Mouse (Mus musculus) testis, postnatal 14 days (tissue): Measurements from ENCODE around the gene Ptcd2.

ENCODE experiments used
- DNase-seq: peaks from one replicate; pipeline ENCODE4 v3.0.0; 2021; ENCODE audit warnings: low spot score

Ptcd2 gene

GRCm38 (mm10) chr13:99344599-99345575, at the start of gene Ptcd2, which contains the start of gene Mrps27:
TSS of gene Ptcd2 (minus strand) at chr13:99344705.
TSS of gene Mrps27 (plus strand) at chr13:99344786.
- peak; percentile 98 for DNase-seq

- DNase-seq, result no peak
Observed at GRCm38 (mm10) chr13:99393128-99393527, 48.6 kb upstream of the Ptcd2 start.

- DNase-seq, result peak; percentile 57
Observed at GRCm38 (mm10) chr13:99391417-99391816, 46.9 kb upstream of the Ptcd2 start.

GRCm38 (mm10) chr13:99387901-99388811, 43.7 kb upstream of the Ptcd2 start:
- DNase-seq, result no peak

- no peak for DNase-seq
Observed at GRCm38 (mm10) chr13:99386341-99386740, 41.8 kb upstream of the Ptcd2 start.

GRCm38 (mm10) chr13:99385911-99386310, 41.4 kb upstream of the Ptcd2 start:
- DNase-seq, result no peak

GRCm38 (mm10) chr13:99384555-99385203, 40.2 kb upstream of the Ptcd2 start:
- no peak for DNase-seq

GRCm38 (mm10) chr13:99382373-99382772, 37.9 kb upstream of the Ptcd2 start:
- DNase-seq, result no peak

GRCm38 (mm10) chr13:99378223-99378622, 33.7 kb upstream of the Ptcd2 start:
- no peak for DNase-seq

- DNase-seq, result no peak
Observed at GRCm38 (mm10) chr13:99377055-99377454, 32.5 kb upstream of the Ptcd2 start.

- DNase-seq, result peak; percentile 53
Observed at GRCm38 (mm10) chr13:99375550-99375949, 31.0 kb upstream of the Ptcd2 start.

- no peak for DNase-seq
Observed at GRCm38 (mm10) chr13:99374191-99374590, 29.7 kb upstream of the Ptcd2 start.

GRCm38 (mm10) chr13:99373684-99374083, 29.2 kb upstream of the Ptcd2 start:
- DNase-seq, result no peak

- DNase-seq, result no peak
Observed at GRCm38 (mm10) chr13:99371285-99371684, 26.8 kb upstream of the Ptcd2 start.

GRCm38 (mm10) chr13:99369103-99369502, 24.6 kb upstream of the Ptcd2 start:
- DNase-seq, result no peak

GRCm38 (mm10) chr13:99367554-99368174, 23.2 kb upstream of the Ptcd2 start:
- DNase-seq, result no peak

- DNase-seq, result no peak
Observed at GRCm38 (mm10) chr13:99366422-99367175, 22.1 kb upstream of the Ptcd2 start.

- no peak for DNase-seq
Observed at GRCm38 (mm10) chr13:99363866-99364265, 19.4 kb upstream of the Ptcd2 start.

- DNase-seq, result no peak
Observed at GRCm38 (mm10) chr13:99358921-99359320, 14.4 kb upstream of the Ptcd2 start.

- DNase-seq, result no peak
Observed at GRCm38 (mm10) chr13:99356428-99357265, 12.1 kb upstream of the Ptcd2 start.
